ENCODE assay signal across 8 mouse cellular contexts in genomic region chr2:102900875-102901827, GRCm38 (mm10). TPM values are rescaled to one million over a fixed set of nuclear protein-coding genes. Genes with fewer than 3 reads are reported as not detected.
DNase-seq lines count a peak whose midpoint lies in the region; ATAC-seq and TF ChIP-seq lines count a peak whose summit lies in the region.

Gene Cd44 (minus strand): TSS chr2:102901665.

- peak; percentile 71 for DNase-seq in MEL-GATA-1-ER (ENCODE audit: extremely low read depth, low read depth)
- DNase-seq in forebrain, postnatal 0 days = peak; percentile 20
- peak; percentile 74 to 76 for DNase-seq in spleen, postnatal 36 days (ENCODE audit: low spot score in 2 of 2)
- DNase-seq in cerebellum, adult 11 months = no peak

- H3K4me1 ChIP-seq in bone marrow, adult 2 months (ENCODE audit: control insufficient read depth, insufficient read depth, low read length) = peaks cover 3% of the 10 kb centered on the region; the same call in 1 of the 2 replicates
- 0 out of 2 replicates have a peak, but pooled peaks cover 5% of the 10 kb centered on the region for H3K4me1 ChIP-seq in forebrain, postnatal 0 days (ENCODE audit: insufficient read depth)
- peaks cover 8% of the 10 kb centered on the region for H3K4me1 ChIP-seq in hindbrain, embryonic 12.5 days
- peaks cover 20% of the 10 kb centered on the region for H3K4me1 ChIP-seq in limb, embryonic 15.5 days
- H3K4me1 ChIP-seq in midbrain, embryonic 15.5 days = peaks cover 7% of the 10 kb centered on the region

- ATAC-seq in forebrain, postnatal 0 days = peak; percentile 71
- ATAC-seq in hindbrain, embryonic 12.5 days (ENCODE audit: low FRiP score) = peak; percentile 46
- ATAC-seq in limb, embryonic 15.5 days (ENCODE audit: insufficient number of reproducible peaks, low FRiP score, low TSS enrichment, low read depth) = peak; percentile 75
- ATAC-seq in midbrain, embryonic 15.5 days (replicated peaks) = peak; percentile 63

- no peaks in the 10 kb centered on the region for H3K9me3 ChIP-seq in forebrain, postnatal 0 days (ENCODE audit: low read length)
- H3K9me3 ChIP-seq in hindbrain, embryonic 12.5 days (replicated peaks) = no peaks in the 10 kb centered on the region
- no peaks in the 10 kb centered on the region for H3K9me3 ChIP-seq in limb, embryonic 15.5 days
- H3K9me3 ChIP-seq in midbrain, embryonic 15.5 days = no peaks in the 10 kb centered on the region

- no peaks in the 10 kb centered on the region for H3K27me3 ChIP-seq in forebrain, postnatal 0 days (ENCODE audit: insufficient read depth, low read length)
- H3K27me3 ChIP-seq in hindbrain, embryonic 12.5 days = peaks cover 24% of the 10 kb centered on the region
- no peaks in the 10 kb centered on the region; the same call in 1 of the 2 replicates for H3K27me3 ChIP-seq in limb, embryonic 15.5 days
- peaks cover 3% of the 10 kb centered on the region; the same call in 1 of the 2 replicates for H3K27me3 ChIP-seq in midbrain, embryonic 15.5 days (replicated peaks)

- TF ChIP-seq POLR2A in bone marrow, adult 2 months (IDR thresholded peaks at IDR 0.05; ENCODE audit: borderline replicate concordance, control insufficient read depth, low read depth, low read length) = peak; percentile 66; the same call in 1 of the 2 replicates

- no peaks in the 10 kb centered on the region for H3K36me3 ChIP-seq in forebrain, postnatal 0 days (ENCODE audit: insufficient read depth)
- H3K36me3 ChIP-seq in hindbrain, embryonic 12.5 days = no peaks in the 10 kb centered on the region
- no peaks in the 10 kb centered on the region for H3K36me3 ChIP-seq in limb, embryonic 15.5 days
- no peaks in the 10 kb centered on the region for H3K36me3 ChIP-seq in midbrain, embryonic 15.5 days (replicated peaks)

- peak within 1 kb of the TSS; percentile 31 for H3K9ac ChIP-seq in forebrain, postnatal 0 days
- H3K9ac ChIP-seq in hindbrain, embryonic 12.5 days = peak within 1 kb of the TSS; percentile 53
- peak within 1 kb of the TSS; percentile 48; the same call in 1 of the 2 replicates for H3K9ac ChIP-seq in limb, embryonic 15.5 days
- H3K9ac ChIP-seq in midbrain, embryonic 15.5 days = no peak within 1 kb of the TSS

- peak within 1 kb of the TSS; percentile 89 for H3K4me3 ChIP-seq in bone marrow, adult 2 months (replicated peaks; ENCODE audit: control insufficient read depth, low read depth, low read length)
- H3K4me3 ChIP-seq in forebrain, postnatal 0 days (ENCODE audit: low read depth, low read length) = peak within 1 kb of the TSS; percentile 32
- H3K4me3 ChIP-seq in hindbrain, embryonic 12.5 days = peak within 1 kb of the TSS; percentile 34
- H3K4me3 ChIP-seq in limb, embryonic 15.5 days = peak within 1 kb of the TSS; percentile 52
- H3K4me3 ChIP-seq in midbrain, embryonic 15.5 days = peak within 1 kb of the TSS; percentile 26

- H3K4me2 ChIP-seq in forebrain, postnatal 0 days (ENCODE audit: low read depth) = peak within 1 kb of the TSS; percentile 53
- peak within 1 kb of the TSS; percentile 65 for H3K4me2 ChIP-seq in hindbrain, embryonic 12.5 days (replicated peaks)
- peak within 1 kb of the TSS; percentile 81 for H3K4me2 ChIP-seq in limb, embryonic 15.5 days
- peak within 1 kb of the TSS; percentile 53 for H3K4me2 ChIP-seq in midbrain, embryonic 15.5 days

- H3K27ac ChIP-seq in bone marrow, adult 2 months (ENCODE audit: control insufficient read depth, insufficient read depth, low read depth, low read length, poor library complexity) = peak within 1 kb of the TSS; percentile 85
- no peak within 1 kb of the TSS for H3K27ac ChIP-seq in forebrain, postnatal 0 days (ENCODE audit: low read depth, low read length)
- no peak within 1 kb of the TSS for H3K27ac ChIP-seq in hindbrain, embryonic 12.5 days
- H3K27ac ChIP-seq in limb, embryonic 15.5 days = peak within 1 kb of the TSS; percentile 78
- H3K27ac ChIP-seq in midbrain, embryonic 15.5 days = no peak within 1 kb of the TSS

- under 1% methylated on average over 29 of the region's 29 CpGs for WGBS in bone marrow, adult 2 months
- 1% methylated on average over 29 of the region's 29 CpGs for WGBS in forebrain, postnatal 0 days
- WGBS in hindbrain, embryonic 12.5 days = 2% methylated on average over 29 of the region's 29 CpGs
- under 1% methylated on average over 28 of the region's 29 CpGs for WGBS in limb, embryonic 15.5 days
- under 1% methylated on average over 29 of the region's 29 CpGs for WGBS in midbrain, embryonic 15.5 days

- no peak for TF ChIP-seq CTCF in bone marrow, adult 2 months (IDR thresholded peaks at IDR 0.05; ENCODE audit: control insufficient read depth, insufficient read depth, low read length)
- no peak for TF ChIP-seq CTCF in forebrain, postnatal 0 days (IDR thresholded peaks at IDR 0.05; ENCODE audit: low read depth)

RNA-seq across cellular contexts. Expression of gene Cd44, which starts in this region (rescaled TPM):
- 16.4 and 39.6 TPM in 2 replicates for polyA plus RNA-seq in bone marrow, adult 2 months (2011; ENCODE audit: insufficient read depth, insufficient read length, low replicate concordance, missing spikeins)
- total RNA-seq in forebrain, postnatal 0 days (2014; rRNA removed) = 4.5 and 7.8 TPM in 2 replicates
- 3.0 and 3.6 TPM in 2 replicates for polyA plus RNA-seq in forebrain, postnatal 0 days (2015; fragmentation: Nextera tagmentation; extraction: Ambion mirVana)
- polyA plus RNA-seq in hindbrain, embryonic 12.5 days (2016; fragmentation: Nextera tagmentation; extraction: Ambion mirVana) = 3.9 and 5.4 TPM in 2 replicates
- 50.2 and 63.0 TPM in 2 replicates for polyA plus RNA-seq in limb, embryonic 15.5 days (2015; fragmentation: Nextera tagmentation; extraction: Ambion mirVana)
- polyA plus RNA-seq in midbrain, embryonic 15.5 days (2015; fragmentation: Nextera tagmentation; extraction: Ambion mirVana) = 2.3 and 2.5 TPM in 2 replicates

Comparison
In these comparisons a context has a peak if more than half of its experiments do, and no peak if none do; other contexts are left out.
1. H3K27ac ChIP-seq: peak in bone marrow, adult 2 months (single experiment) and limb, embryonic 15.5 days (single experiment); none in forebrain, postnatal 0 days (single experiment), hindbrain, embryonic 12.5 days (single experiment) and midbrain, embryonic 15.5 days (single experiment).
2. H3K4me3 ChIP-seq: peak in every context shown above with its lines; median percentile 89 in bone marrow, adult 2 months; 52 in limb, embryonic 15.5 days; 34 in hindbrain, embryonic 12.5 days; 32 in forebrain, postnatal 0 days; 26 in midbrain, embryonic 15.5 days.
3. Peak in every context shown above with its lines, with median percentiles within 50 percentile points of each other: ATAC-seq and H3K4me2 ChIP-seq.